ENCODE assay signal across 10 mouse cellular contexts in the genomic region with DNA sequence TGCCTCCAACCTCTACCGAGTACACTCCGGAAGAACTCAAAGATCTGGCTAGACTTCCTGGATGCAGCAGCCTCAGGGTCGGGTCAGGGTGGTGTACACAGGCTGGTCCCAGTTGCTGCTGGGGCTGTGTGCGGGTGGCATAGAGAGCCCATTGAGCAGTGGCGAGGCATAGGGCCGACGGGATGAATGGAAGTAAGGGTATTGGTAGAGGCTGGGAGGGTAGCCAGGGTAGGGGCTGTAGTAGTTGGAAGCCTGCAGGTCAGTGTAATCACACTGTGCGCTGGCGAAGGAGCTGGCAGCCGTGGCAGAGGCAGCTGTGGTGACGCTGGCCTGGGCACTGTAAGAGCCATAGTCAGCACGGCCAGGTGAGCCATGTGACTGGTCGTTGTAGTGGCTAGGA. TPM values are rescaled to one million over a fixed set of nuclear protein-coding genes. Genes with fewer than 3 reads are reported as not detected.
DNase-seq lines count a peak whose midpoint lies in the region; ATAC-seq and TF ChIP-seq lines count a peak whose summit lies in the region.
"Had no signal": no experiment of that assay in that cellular context is flagged by ENCODE, and none has a peak within 500 bp of the region (broad histone marks: within the 10 kb centered on the region; RNA-seq: fewer than 3 reads in every experiment).

No protein-coding gene starts in this region.

- no peaks in the 10 kb centered on the region; the same call in 1 of the 2 replicates for H3K27me3 ChIP-seq in forebrain, postnatal 0 days (ENCODE audit: insufficient read depth, low read length)
- peaks cover 21% of the 10 kb centered on the region for H3K27me3 ChIP-seq in limb, embryonic 14.5 days (ENCODE audit: control insufficient read depth, insufficient read depth, low read length)
- H3K27me3 ChIP-seq in liver, embryonic 11.5 days (replicated peaks; ENCODE audit: control insufficient read depth, insufficient read depth, low read length), result peaks cover 45% of the 10 kb centered on the region

- WGBS in forebrain, postnatal 0 days, result 58% methylated on average over 13 of the region's 13 CpGs
- 81% methylated on average over 11 of the region's 13 CpGs for WGBS in limb, embryonic 14.5 days
- WGBS in liver, embryonic 11.5 days, result 81% methylated on average over 13 of the region's 13 CpGs

- no peaks in the 10 kb centered on the region for H3K36me3 ChIP-seq in forebrain, postnatal 0 days (ENCODE audit: insufficient read depth)
- H3K36me3 ChIP-seq in limb, embryonic 14.5 days (ENCODE audit: control insufficient read depth, insufficient read depth, low read length), result no peaks in the 10 kb centered on the region; the same call in 1 of the 2 replicates
- H3K36me3 ChIP-seq in liver, embryonic 11.5 days (ENCODE audit: control insufficient read depth, insufficient read depth, low read length), result no peaks in the 10 kb centered on the region

- H3K4me2 ChIP-seq in forebrain, postnatal 0 days (ENCODE audit: low read depth), result peak overlapping the region; percentile 96
- peak overlapping the region; percentile 99; the same call in 1 of the 2 replicates for H3K4me2 ChIP-seq in limb, embryonic 14.5 days (replicated peaks; ENCODE audit: low read depth, low read length, severe bottlenecking)
- no peak overlapping the region for H3K4me2 ChIP-seq in liver, embryonic 11.5 days

- no peak for TF ChIP-seq CTCF in layer of hippocampus, adult 2 months (conservative IDR thresholded peaks at IDR 0.05)
- TF ChIP-seq CTCF in brain, embryonic 14.5 days (IDR thresholded peaks at IDR 0.05; ENCODE audit: borderline replicate concordance, extremely low read depth, insufficient read depth, insufficient read length), result no peak
- no peak for TF ChIP-seq CTCF in forebrain, postnatal 0 days (IDR thresholded peaks at IDR 0.05; ENCODE audit: low read depth)

- DNase-seq in layer of hippocampus, adult 2 months (ENCODE audit: low spot score in 2 of 2), result no peak
- DNase-seq in layer of hippocampus, adult 11-12 months (ENCODE audit: low spot score), result no peak
- peak; percentile 18 for DNase-seq in brain, embryonic 14.5 days (ENCODE audit: low read depth)
- DNase-seq in forebrain, postnatal 0 days, result peak; percentile 31
- no peak for DNase-seq in limb, embryonic 14.5 days (ENCODE audit: low spot score)
- DNase-seq in gastrocnemius, postnatal 10 days, result no peak
- no peak for DNase-seq in liver, embryonic 11.5 days (ENCODE audit: low spot score)

- peak overlapping the region; percentile 62 for H3K9ac ChIP-seq in forebrain, postnatal 0 days
- H3K9ac ChIP-seq in limb, embryonic 14.5 days (ENCODE audit: low read depth, low read length, severe bottlenecking), result no peak overlapping the region
- no peak overlapping the region for H3K9ac ChIP-seq in liver, embryonic 11.5 days (ENCODE audit: low read depth, low read length)

- H3K4me3 ChIP-seq in layer of hippocampus, adult 2 months, result peak overlapping the region; percentile 73
- peak overlapping the region; percentile 53 for H3K4me3 ChIP-seq in forebrain, postnatal 0 days (ENCODE audit: low read depth, low read length)
- H3K4me3 ChIP-seq in limb, embryonic 14.5 days (replicated peaks; ENCODE audit: low read length), result no peak overlapping the region
- H3K4me3 ChIP-seq in liver, embryonic 11.5 days (ENCODE audit: low read depth, low read length), result no peak overlapping the region
- H3K4me3 ChIP-seq: megakaryocyte, embryonic 14.5 days had no signal

- peak overlapping the region; percentile 97 for H3K27ac ChIP-seq in layer of hippocampus, adult 2 months
- peak overlapping the region; percentile 31; the same call in 1 of the 2 replicates for H3K27ac ChIP-seq in forebrain, postnatal 0 days (ENCODE audit: low read depth, low read length)
- H3K27ac ChIP-seq in limb, embryonic 14.5 days (replicated peaks; ENCODE audit: low read depth, low read length), result no peak overlapping the region
- H3K27ac ChIP-seq in liver, embryonic 11.5 days (ENCODE audit: low read depth, low read length), result no peak overlapping the region

- H3K9me3 ChIP-seq in forebrain, postnatal 0 days (ENCODE audit: low read length), result no peaks in the 10 kb centered on the region
- no peaks in the 10 kb centered on the region for H3K9me3 ChIP-seq in limb, embryonic 14.5 days (ENCODE audit: control insufficient read depth, low read length)
- H3K9me3 ChIP-seq in liver, embryonic 11.5 days (ENCODE audit: control insufficient read depth, low read length), result no peaks in the 10 kb centered on the region
- H3K9me3 ChIP-seq: megakaryocyte, embryonic 14.5 days had no signal

- ATAC-seq in forebrain, postnatal 0 days, result peak; percentile 26
- ATAC-seq in limb, embryonic 14.5 days (ENCODE audit: low FRiP score, low read depth), result no peak
- ATAC-seq in megakaryocyte, adult 5-6 weeks (ENCODE audit: poor library complexity, severe bottlenecking), result no peak
- no peak for ATAC-seq in liver, embryonic 11.5 days (replicated peaks; ENCODE audit: low FRiP score)

- no peak for TF ChIP-seq POLR2A in brain, embryonic 14.5 days (IDR thresholded peaks at IDR 0.05; ENCODE audit: borderline replicate concordance, extremely low read depth, insufficient read depth, insufficient read length, poor library complexity, severe bottlenecking)
- TF ChIP-seq POLR2A in limb, embryonic 14.5 days (IDR thresholded peaks at IDR 0.05; ENCODE audit: borderline replicate concordance, extremely low read depth, insufficient read depth, insufficient read length), result no peak

- peaks cover 5% of the 10 kb centered on the region; the same call in 1 of the 2 replicates for H3K4me1 ChIP-seq in forebrain, postnatal 0 days (ENCODE audit: insufficient read depth)
- peaks cover 30% of the 10 kb centered on the region for H3K4me1 ChIP-seq in limb, embryonic 14.5 days (ENCODE audit: control insufficient read depth, insufficient read depth, low read length)
- peaks cover 13% of the 10 kb centered on the region for H3K4me1 ChIP-seq in liver, embryonic 11.5 days (replicated peaks; ENCODE audit: control insufficient read depth, insufficient read depth, low read length)

RNA-seq across cellular contexts. Expression of a gene that starts 3.2 kb away (rescaled TPM):
- 10 to 100 TPM; 47.7 to 55.7 TPM for total RNA-seq in layer of hippocampus, adult 2 months (2021)
- polyA plus RNA-seq in brain, embryonic 14.5 days (2012; rRNA removed), result 17.6 and 17.9 TPM in 2 replicates
- 26.6 and 27.4 TPM in 2 replicates for total RNA-seq in forebrain, postnatal 0 days (2014; rRNA removed)
- polyA plus RNA-seq in forebrain, postnatal 0 days (2015; fragmentation: Nextera tagmentation; extraction: Ambion mirVana), result 20.8 and 22.6 TPM in 2 replicates
- polyA plus RNA-seq in limb, embryonic 14.5 days (2012; rRNA removed), result 16.3 and 23.4 TPM in 2 replicates
- polyA plus RNA-seq in limb, embryonic 14.5 days (2014; fragmentation: Nextera tagmentation; extraction: Ambion mirVana), result 12.6 and 16.7 TPM in 2 replicates
- total RNA-seq in megakaryocyte, adult 5-6 weeks (2015), result not detected in 2 replicates
- total RNA-seq in megakaryocyte, adult 5-6 weeks (2017), result not detected in 2 replicates
- 10 to 100 TPM; 15.2 to 20.2 TPM for total RNA-seq in gastrocnemius, postnatal 10 days (2021)
- 2.4 and 3.0 TPM in 2 replicates for polyA plus RNA-seq in liver, embryonic 11.5 days (2014; fragmentation: Nextera tagmentation; extraction: Ambion mirVana)
- total RNA-seq: liver, adult 2 months had no signal
- polyA plus RNA-seq: liver, adult 2 months had no signal

RNA-seq across cellular contexts. Expression of a gene that starts 11.6 kb away (rescaled TPM):
- total RNA-seq in layer of hippocampus, adult 2 months (2021), result 10 to 100 TPM; 25.5 to 31.2 TPM
- 11.7 and 16.0 TPM in 2 replicates for polyA plus RNA-seq in brain, embryonic 14.5 days (2012; rRNA removed)
- 21.5 and 28.1 TPM in 2 replicates for total RNA-seq in forebrain, postnatal 0 days (2014; rRNA removed)
- polyA plus RNA-seq in forebrain, postnatal 0 days (2015; fragmentation: Nextera tagmentation; extraction: Ambion mirVana), result 13.9 and 17.8 TPM in 2 replicates
- polyA plus RNA-seq in limb, embryonic 14.5 days (2012; rRNA removed), result 20.3 and 26.3 TPM in 2 replicates
- polyA plus RNA-seq in limb, embryonic 14.5 days (2014; fragmentation: Nextera tagmentation; extraction: Ambion mirVana), result 26.9 and 28.7 TPM in 2 replicates
- total RNA-seq in megakaryocyte, adult 5-6 weeks (2015), result 37.8 and 38.4 TPM in 2 replicates
- total RNA-seq in megakaryocyte, adult 5-6 weeks (2017), result 16.7 and 17.0 TPM in 2 replicates
- total RNA-seq in gastrocnemius, postnatal 10 days (2021), result 10 to 100 TPM; 11.5 to 14.5 TPM
- polyA plus RNA-seq in liver, embryonic 11.5 days (2014; fragmentation: Nextera tagmentation; extraction: Ambion mirVana), result 23.8 and 29.1 TPM in 2 replicates

Comparison
In these comparisons a context has a peak if more than half of its experiments do, and no peak if none do; other contexts are left out.
1. DNase-seq: peak in brain, embryonic 14.5 days (single experiment) and forebrain, postnatal 0 days (single experiment); none in layer of hippocampus, adult 2 months (0 of 2), layer of hippocampus, adult 11-12 months (single experiment), limb, embryonic 14.5 days (single experiment), gastrocnemius, postnatal 10 days (single experiment) and liver, embryonic 11.5 days (single experiment).
2. H3K27ac ChIP-seq: peak in layer of hippocampus, adult 2 months (single experiment) and forebrain, postnatal 0 days (single experiment); none in limb, embryonic 14.5 days (single experiment) and liver, embryonic 11.5 days (single experiment).
3. H3K4me3 ChIP-seq: peak in layer of hippocampus, adult 2 months (single experiment) and forebrain, postnatal 0 days (single experiment); none in limb, embryonic 14.5 days (single experiment) and liver, embryonic 11.5 days (single experiment).
4. RNA of a gene that starts 3.2 kb away (total RNA-seq): 47.7 to 55.7 TPM in layer of hippocampus, adult 2 months, 26.6 to 27.4 TPM in forebrain, postnatal 0 days and 15.2 to 20.2 TPM in gastrocnemius, postnatal 10 days; not detected in megakaryocyte, adult 5-6 weeks; every median in the first group is over 10 times any median in the second.